9 mouse cellular contexts compared by ENCODE assay signal in genomic region chr7:139833532-139833931, GRCm38 (mm10). TPM values are rescaled to one million over a fixed set of nuclear protein-coding genes. Genes with fewer than 3 reads are reported as not detected.
A peak's percentile ranks its signal among the peaks of the same experiment; 100 is the strongest.
DNase-seq lines count a peak whose midpoint lies in the region; ATAC-seq and TF ChIP-seq lines count a peak whose summit lies in the region.
"Had no signal": no experiment of that assay in that cellular context is flagged by ENCODE, and none has a peak within 500 bp of the region (broad histone marks: within the 10 kb centered on the region; RNA-seq: fewer than 3 reads in every experiment).

No protein-coding gene starts in this region.

- H3K27me3 ChIP-seq in intestine, embryonic 14.5 days (replicated peaks; ENCODE audit: control insufficient read depth, insufficient read depth, low read length), result peaks cover 24% of the 10 kb centered on the region; the same call in 1 of the 2 replicates
- H3K27me3 ChIP-seq in intestine, embryonic 16.5 days (replicated peaks; ENCODE audit: control insufficient read depth, insufficient read depth, low read length), result peaks cover 25% of the 10 kb centered on the region; the same call in 1 of the 2 replicates
- H3K27me3 ChIP-seq in heart, embryonic 15.5 days, result peaks cover 72% of the 10 kb centered on the region
- H3K27me3 ChIP-seq in midbrain, embryonic 15.5 days (replicated peaks), result no peaks in the 10 kb centered on the region

- no peak for TF ChIP-seq POLR2A in cortical plate, adult 2 months (IDR thresholded peaks at IDR 0.05; ENCODE audit: extremely low read depth, insufficient read depth, low read length)

- H3K4me1 ChIP-seq in intestine, embryonic 14.5 days (replicated peaks; ENCODE audit: control insufficient read depth, insufficient read depth, low read length), result 0 out of 2 replicates have a peak, but pooled peaks cover 3% of the 10 kb centered on the region
- 0 out of 2 replicates have a peak, but pooled peaks cover 2% of the 10 kb centered on the region for H3K4me1 ChIP-seq in intestine, embryonic 16.5 days (ENCODE audit: control insufficient read depth, insufficient read depth, low read length)
- peaks cover 11% of the 10 kb centered on the region for H3K4me1 ChIP-seq in cortical plate, adult 2 months (ENCODE audit: control insufficient read depth, insufficient read depth, low read length)
- H3K4me1 ChIP-seq in heart, embryonic 15.5 days (replicated peaks), result peaks cover 14% of the 10 kb centered on the region
- H3K4me1 ChIP-seq in midbrain, embryonic 15.5 days, result peaks cover 61% of the 10 kb centered on the region

- H3K36me3 ChIP-seq in intestine, embryonic 14.5 days (ENCODE audit: control insufficient read depth, insufficient read depth, low read length), result no peaks in the 10 kb centered on the region
- no peaks in the 10 kb centered on the region for H3K36me3 ChIP-seq in intestine, embryonic 16.5 days (ENCODE audit: control insufficient read depth, insufficient read depth, low read length)
- no peaks in the 10 kb centered on the region for H3K36me3 ChIP-seq in heart, embryonic 15.5 days
- H3K36me3 ChIP-seq in midbrain, embryonic 15.5 days (replicated peaks), result no peaks in the 10 kb centered on the region

- ATAC-seq in intestine, embryonic 14.5 days (replicated peaks; ENCODE audit: low FRiP score, low TSS enrichment, low read depth), result no peak
- no peak for ATAC-seq in intestine, embryonic 16.5 days
- ATAC-seq in heart, embryonic 15.5 days (replicated peaks; ENCODE audit: insufficient number of reproducible peaks, insufficient read depth, low FRiP score, low read depth), result no peak
- peak; percentile 8; the same call in 1 of the 2 replicates for ATAC-seq in midbrain, embryonic 15.5 days (replicated peaks)

- no peak overlapping the region for H3K27ac ChIP-seq in intestine, embryonic 14.5 days (ENCODE audit: low read depth)
- H3K27ac ChIP-seq in intestine, embryonic 16.5 days (ENCODE audit: low read length), result no peak overlapping the region
- H3K27ac ChIP-seq in cortical plate, adult 2 months (ENCODE audit: insufficient read depth, low read length), result peak overlapping the region; percentile 88
- H3K27ac ChIP-seq in heart, embryonic 15.5 days, result no peak overlapping the region
- H3K27ac ChIP-seq in midbrain, embryonic 15.5 days, result peak overlapping the region; percentile 81
- H3K27ac ChIP-seq: macrophage had no signal

- TF ChIP-seq CTCF in cortical plate, adult 2 months (IDR thresholded peaks at IDR 0.05; ENCODE audit: extremely low read depth, insufficient read depth, low read length), result no peak

- H3K4me3 ChIP-seq in intestine, embryonic 14.5 days (ENCODE audit: low read depth, low read length), result no peak overlapping the region; the same call in 1 of the 2 replicates
- no peak overlapping the region for H3K4me3 ChIP-seq in intestine, embryonic 16.5 days (ENCODE audit: low read length)
- peak overlapping the region; percentile 59 for H3K4me3 ChIP-seq in cortical plate, adult 2 months (ENCODE audit: insufficient read depth, low read length)
- H3K4me3 ChIP-seq in heart, embryonic 15.5 days, result peak overlapping the region; percentile 23
- peak overlapping the region; percentile 38 for H3K4me3 ChIP-seq in midbrain, embryonic 15.5 days

- DNase-seq in intestine, embryonic 14.5 days (ENCODE audit: low spot score), result no peak
- no peak for DNase-seq in spleen, postnatal 36 days (ENCODE audit: low spot score in 2 of 2)
- no peak for DNase-seq in retina, postnatal 1 day
- DNase-seq in lung, postnatal 36 days, result no peak

- H3K4me2 ChIP-seq in intestine, embryonic 14.5 days (ENCODE audit: low read length), result peak overlapping the region; percentile 42
- no peak overlapping the region for H3K4me2 ChIP-seq in intestine, embryonic 16.5 days (ENCODE audit: low read depth, low read length)
- H3K4me2 ChIP-seq in heart, embryonic 15.5 days, result peak overlapping the region; percentile 56
- H3K4me2 ChIP-seq in midbrain, embryonic 15.5 days, result peak overlapping the region; percentile 58

- no peaks in the 10 kb centered on the region for H3K9me3 ChIP-seq in intestine, embryonic 14.5 days (ENCODE audit: control insufficient read depth, low read length)
- H3K9me3 ChIP-seq in intestine, embryonic 16.5 days (ENCODE audit: control insufficient read depth, low read length), result no peaks in the 10 kb centered on the region
- H3K9me3 ChIP-seq in heart, embryonic 15.5 days (replicated peaks), result no peaks in the 10 kb centered on the region
- H3K9me3 ChIP-seq in midbrain, embryonic 15.5 days, result no peaks in the 10 kb centered on the region

- 35% methylated on average over 5 of the region's 5 CpGs for WGBS in intestine, embryonic 14.5 days
- 30% methylated on average over 5 of the region's 5 CpGs for WGBS in intestine, embryonic 16.5 days
- 32% methylated on average over 5 of the region's 5 CpGs for WGBS in heart, embryonic 15.5 days
- WGBS in midbrain, embryonic 15.5 days, result 25% methylated on average over 5 of the region's 5 CpGs

- no peak overlapping the region for H3K9ac ChIP-seq in intestine, embryonic 14.5 days (ENCODE audit: low read length)
- H3K9ac ChIP-seq in intestine, embryonic 16.5 days (ENCODE audit: low read depth, low read length), result no peak overlapping the region
- no peak overlapping the region for H3K9ac ChIP-seq in heart, embryonic 15.5 days
- H3K9ac ChIP-seq in midbrain, embryonic 15.5 days, result peak overlapping the region; percentile 38; the same call in 1 of the 2 replicates

RNA-seq across cellular contexts. Expression of gene Adgra1, which starts 0.4 kb away (rescaled TPM):
- polyA plus RNA-seq in intestine, embryonic 14.5 days (2014; fragmentation: Nextera tagmentation; extraction: Ambion mirVana), result 0.50 and 0.56 TPM in 2 replicates
- polyA plus RNA-seq in intestine, embryonic 16.5 days (2015; fragmentation: Nextera tagmentation; extraction: Ambion mirVana), result 0.39 and 1.0 TPM in 2 replicates
- 37.5 and 41.6 TPM in 2 replicates for polyA plus RNA-seq in cortical plate, adult 2 months (2012; rRNA removed)
- 0.81 TPM in 1 of 2 replicates, not detected in the other for polyA plus RNA-seq in heart, embryonic 15.5 days (2015; fragmentation: Nextera tagmentation; extraction: Ambion mirVana)
- 28.4 and 35.2 TPM in 2 replicates for polyA plus RNA-seq in midbrain, embryonic 15.5 days (2015; fragmentation: Nextera tagmentation; extraction: Ambion mirVana)
- polyA plus RNA-seq: macrophage had no signal

Comparison
In these comparisons a context has a peak if more than half of its experiments do, and no peak if none do; other contexts are left out.
1. H3K27ac ChIP-seq: peak in cortical plate, adult 2 months (single experiment) and midbrain, embryonic 15.5 days (single experiment); none in intestine, embryonic 14.5 days (single experiment), intestine, embryonic 16.5 days (single experiment) and heart, embryonic 15.5 days (single experiment).
2. H3K4me3 ChIP-seq: peak in cortical plate, adult 2 months (single experiment), heart, embryonic 15.5 days (single experiment) and midbrain, embryonic 15.5 days (single experiment); none in intestine, embryonic 14.5 days (single experiment) and intestine, embryonic 16.5 days (single experiment).
3. RNA of gene Adgra1, which starts 0.4 kb away (polyA plus RNA-seq): 37.5 to 41.6 TPM in cortical plate, adult 2 months and 28.4 to 35.2 TPM in midbrain, embryonic 15.5 days; 0.39 to 1.0 TPM in intestine, embryonic 16.5 days, 0.50 to 0.56 TPM in intestine, embryonic 14.5 days and 0.81 TPM in heart, embryonic 15.5 days; every median in the first group is over 10 times any median in the second.